Mouse (Mus musculus) midbrain, embryonic 16.5 days (tissue): Measurements from ENCODE around the gene Frem3. TPM values are rescaled to one million over a fixed set of nuclear protein-coding genes. Genes with fewer than 3 reads are reported as not detected.
"Not testable (repeated sequence)": the region's sequence is repeated elsewhere in the genome, so short reads cannot be mapped to it uniquely, and the experiment has no call there.

ENCODE experiments used
- ATAC-seq: fragments of 200-750 bp; cut with Nextera tagmentation; 2 replicates; pipeline ENCODE4 v1.8.0; 2017; ENCODE audit warnings: moderate TSS enrichment
- H3K27ac ChIP-seq: fragments of 300-500 bp; sonication (generic); 2 replicates; pipeline ENCODE4 v1.5.1; 2014; ENCODE audit warnings: mild to moderate bottlenecking, low read length, mixed read lengths
- H3K27me3 ChIP-seq: fragments of 300-500 bp; sonication (generic); 2 replicates; pipeline ENCODE4 v1.6.1; 2014; ENCODE audit warnings: low read depth, low read length, mixed read lengths; ENCODE audit not compliant: control insufficient read depth, insufficient read depth
- H3K36me3 ChIP-seq: fragments of 300-500 bp; sonication (generic); 2 replicates; pipeline ENCODE4 v1.6.1; 2014; ENCODE audit warnings: mild to moderate bottlenecking, low read length, moderate library complexity, mixed read lengths; ENCODE audit not compliant: control insufficient read depth, insufficient read depth
- H3K4me1 ChIP-seq: fragments of 300-500 bp; sonication (generic); 2 replicates; pipeline ENCODE4 v1.6.1; 2014; ENCODE audit warnings: mild to moderate bottlenecking, low read length, mixed read lengths; ENCODE audit not compliant: control insufficient read depth, insufficient read depth
- H3K4me2 ChIP-seq: fragments of 300-500 bp; sonication (generic); 2 replicates; pipeline ENCODE4 v1.6.1; 2014; ENCODE audit warnings: mild to moderate bottlenecking, low read length, mixed read lengths
- H3K4me3 ChIP-seq: fragments of 300-500 bp; sonication (generic); 2 replicates; pipeline ENCODE4 v1.5.1; 2014; ENCODE audit warnings: low read depth, mild to moderate bottlenecking, low read length, moderate library complexity, mixed read lengths
- H3K9ac ChIP-seq: fragments of 300-500 bp; sonication (generic); 2 replicates; pipeline ENCODE4 v1.6.1; 2014; ENCODE audit warnings: low read depth, low read length, mixed read lengths
- H3K9me3 ChIP-seq: fragments of 300-500 bp; sonication (generic); replicated peaks from 2 replicates; pipeline ENCODE4 v1.6.1; 2014; ENCODE audit warnings: mild to moderate bottlenecking, low read length, mixed read lengths; ENCODE audit not compliant: control insufficient read depth, poor library complexity, severe bottlenecking
- WGBS: fragments of 180-500 bp; shearing (Covaris S2); extraction: QIAGEN DNeasy Blood & Tissue Kit; methylation state at CpG from one replicate; pipeline ENCODE4 v1.1.7; 2014; 5-methylcytosine and 5-hydroxymethylcytosine counted together
- polyA plus RNA-seq: library from polyadenylated mRNA; unstranded; fragments of >200 nt; fragmentation: Nextera tagmentation; extraction: Ambion mirVana; gene quantifications from 2 replicates; pipeline ENCODE4 v1.2.1, GENCODE M21; 2015

The Frem3 gene
- polyA plus RNA-seq, 1 experiment from 2014 or later: 0.09 TPM

DNA sequence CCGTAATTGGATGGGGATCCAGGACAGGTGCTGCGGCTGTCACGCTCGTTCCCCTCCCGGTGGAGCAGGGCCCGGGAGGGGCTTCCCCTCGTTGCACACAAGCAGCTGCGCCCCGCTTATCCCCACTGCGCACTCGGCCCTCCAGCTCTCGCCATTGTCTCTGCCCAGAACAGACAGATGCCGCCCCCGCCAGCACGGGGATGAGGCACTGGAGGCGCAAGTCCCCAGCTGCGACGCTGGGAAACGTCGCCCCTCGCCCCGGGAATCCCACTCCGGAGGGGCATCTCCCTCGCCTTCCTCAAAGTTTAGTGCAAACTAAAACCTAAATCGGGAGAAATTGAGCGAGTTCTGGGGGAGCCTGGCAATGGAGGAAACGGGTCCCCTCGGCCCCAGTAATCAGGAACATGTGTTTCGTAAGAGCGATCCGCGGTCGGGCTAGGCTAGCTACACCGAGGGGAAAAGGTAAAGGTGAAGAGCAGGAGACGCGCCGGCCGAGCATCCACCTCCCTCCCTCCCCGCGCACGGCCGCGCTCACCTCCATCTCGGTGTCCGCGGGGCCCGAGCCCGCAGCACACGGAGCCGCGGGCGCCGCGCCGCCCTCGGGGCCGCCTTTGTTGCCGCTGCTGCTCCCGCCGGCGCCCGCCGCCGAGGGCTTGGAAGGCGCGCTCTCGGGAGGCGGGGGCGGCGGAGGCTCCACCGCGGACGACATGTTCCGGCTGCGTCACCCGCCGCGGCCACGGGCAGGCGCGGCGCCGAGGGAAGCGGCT is 127.7 kb downstream of the Frem3 start:
- peak; percentile 82 for ATAC-seq
- Histone ChIP-seq H3K27ac (peak overlapping the region; percentile 95), H3K4me1 (peaks cover 9% of the 10 kb centered on the region), H3K4me2 (peak overlapping the region; percentile 95), H3K36me3 (peaks cover 5% of the 10 kb centered on the region; the same call in 1 of the 2 replicates), H3K9me3 (no peaks in the 10 kb centered on the region), H3K4me3 (peak overlapping the region; percentile 84), H3K27me3 (no peaks in the 10 kb centered on the region), H3K9ac (peak overlapping the region; percentile 87)
- under 1% methylated on average over 64 of the region's 84 CpGs for WGBS

DNA sequence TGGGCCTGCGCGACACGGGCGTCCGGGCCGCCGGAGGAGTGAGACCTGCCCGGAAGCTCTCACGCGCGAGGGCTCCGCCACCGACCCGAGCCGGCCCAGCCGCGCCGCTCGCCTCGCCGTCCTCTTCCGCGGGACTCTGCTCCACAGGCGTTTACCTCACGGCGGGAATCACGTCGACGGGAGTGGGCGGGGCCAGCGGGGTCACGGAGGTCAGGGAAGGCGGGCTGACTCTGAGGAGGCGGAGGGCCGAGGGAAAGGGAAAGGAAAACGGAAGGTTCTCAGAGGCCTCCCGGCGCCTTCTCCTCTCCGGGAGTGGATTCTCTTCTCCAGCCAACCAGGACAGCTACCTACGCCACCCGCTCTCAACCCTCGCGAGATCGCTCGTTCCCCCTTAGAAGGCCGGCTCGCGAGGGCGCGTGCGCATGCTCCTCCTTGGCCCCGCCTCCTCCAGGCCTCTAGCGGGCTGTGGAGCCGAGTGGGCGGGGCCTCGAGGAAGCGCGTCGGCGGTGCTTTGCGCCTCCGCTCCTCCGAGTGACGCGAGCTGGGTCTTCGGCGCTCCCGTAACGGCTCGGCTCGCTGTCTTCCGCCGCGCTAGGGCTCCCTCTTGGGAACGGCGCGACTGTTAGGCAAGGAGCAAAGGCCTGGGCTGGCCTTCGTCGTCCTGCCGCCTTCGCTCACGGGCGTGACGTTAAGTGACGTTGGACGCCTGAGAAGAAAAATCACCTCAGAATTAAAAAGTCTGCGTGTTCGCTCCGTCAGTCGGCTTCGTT is 128.5 kb downstream of the Frem3 start, which contains the start of gene Smarca5:
Gene Smarca5 (minus strand): TSS at position 343 of the 770 bp plus-strand sequence.
- H3K4me1 ChIP-seq, H3K9me3 ChIP-seq, H3K27me3 ChIP-seq, H3K36me3 ChIP-seq: not testable (repeated sequence)
- Histone ChIP-seq H3K4me2 (peak within 1 kb of the TSS; percentile 95), H3K4me3 (peak within 1 kb of the TSS; percentile 84), H3K9ac (peak within 1 kb of the TSS; percentile 87), H3K27ac (peak within 1 kb of the TSS; percentile 95)
- peak; percentile 97 for ATAC-seq
- 1% methylated on average over 75 of the region's 91 CpGs for WGBS

DNA sequence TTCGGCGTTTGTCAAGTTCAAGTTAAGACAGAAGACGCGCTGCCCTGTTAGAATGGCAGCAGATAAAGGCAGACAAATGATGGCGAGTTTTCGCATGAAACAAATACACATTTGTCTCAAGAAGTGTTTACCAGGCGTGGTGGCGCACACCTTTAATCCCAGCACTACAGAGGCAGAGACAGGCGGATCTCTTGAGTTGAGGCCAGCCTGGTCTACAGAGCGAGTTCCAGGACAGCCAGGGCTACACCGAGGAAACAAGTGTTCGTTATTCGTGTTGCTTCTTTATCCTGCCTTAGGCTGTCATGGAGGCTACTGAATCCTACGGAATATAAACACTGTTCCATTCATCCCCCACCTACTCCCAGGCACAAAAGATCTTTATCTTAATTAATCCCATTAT is 129.1 kb downstream of the Frem3 start:
- Histone ChIP-seq H3K27ac (peak overlapping the region; percentile 93), H3K4me3 (peak overlapping the region; percentile 60), H3K9me3 (no peaks in the 10 kb centered on the region), H3K4me1 (peaks cover 9% of the 10 kb centered on the region), H3K36me3 (peaks cover 5% of the 10 kb centered on the region; the same call in 1 of the 2 replicates), H3K4me2 (peak overlapping the region; percentile 51), H3K9ac (peak overlapping the region; percentile 65), H3K27me3 (no peaks in the 10 kb centered on the region)
- 13% methylated on average over 14 of the region's 14 CpGs for WGBS
- peak; percentile 66 for ATAC-seq

Other genes starting within 250 kb of the Frem3 start
- 1.7 and 2.7 TPM in 2 replicates for gene Gypa, start 117.3 kb upstream of the Frem3 start, polyA plus RNA-seq
- 32.8 and 43.2 TPM in 2 replicates for gene Smarca5, start 128.4 kb downstream of the Frem3 start, polyA plus RNA-seq